Mouse (Mus musculus) heart, postnatal 0 days (tissue): ENCODE results near the gene Scaf1.

Source experiments
- CTCF ChIP-seq: IDR thresholded peaks from 2 replicates; pipeline ENCODE4 v1.5.1; 2016; ENCODE audit warnings: antibody characterized with exemption, control low read depth, low read depth
- EP300 ChIP-seq: IDR thresholded peaks from 2 replicates; pipeline ENCODE4 v1.6.1; 2016; ENCODE audit warnings: antibody characterized with exemption, low read depth

DNA sequence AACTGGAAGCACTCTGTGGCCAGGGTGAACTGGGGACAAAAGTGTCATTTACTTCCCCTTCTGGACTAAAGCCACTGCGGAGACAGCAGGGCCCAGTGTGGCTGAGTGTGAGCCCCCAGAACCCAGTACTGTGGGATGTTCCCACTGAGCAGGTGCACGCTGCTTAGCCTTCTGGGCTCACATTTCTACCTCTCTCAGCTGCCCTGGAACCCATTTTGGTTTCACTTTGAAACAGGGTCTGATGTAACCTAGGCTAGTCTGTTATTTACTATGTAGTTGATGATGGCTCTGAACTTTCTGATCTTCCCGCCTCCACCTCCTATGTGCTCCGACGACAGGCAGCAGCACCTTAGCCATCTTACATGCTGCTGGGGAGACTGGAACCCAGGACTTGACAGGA is 53.3 kb downstream of the Scaf1 start:
- TF ChIP-seq CTCF (no peak), EP300 (no peak)
